Mouse (Mus musculus): ENCODE measurements around the gene Ptpa. TPM values are rescaled to one million over a fixed set of nuclear protein-coding genes. Genes with fewer than 3 reads are reported as not detected.

The Ptpa gene
- total and polyA plus RNA-seq, 2 experiments: 18.3 to 54.3 TPM

DNA sequence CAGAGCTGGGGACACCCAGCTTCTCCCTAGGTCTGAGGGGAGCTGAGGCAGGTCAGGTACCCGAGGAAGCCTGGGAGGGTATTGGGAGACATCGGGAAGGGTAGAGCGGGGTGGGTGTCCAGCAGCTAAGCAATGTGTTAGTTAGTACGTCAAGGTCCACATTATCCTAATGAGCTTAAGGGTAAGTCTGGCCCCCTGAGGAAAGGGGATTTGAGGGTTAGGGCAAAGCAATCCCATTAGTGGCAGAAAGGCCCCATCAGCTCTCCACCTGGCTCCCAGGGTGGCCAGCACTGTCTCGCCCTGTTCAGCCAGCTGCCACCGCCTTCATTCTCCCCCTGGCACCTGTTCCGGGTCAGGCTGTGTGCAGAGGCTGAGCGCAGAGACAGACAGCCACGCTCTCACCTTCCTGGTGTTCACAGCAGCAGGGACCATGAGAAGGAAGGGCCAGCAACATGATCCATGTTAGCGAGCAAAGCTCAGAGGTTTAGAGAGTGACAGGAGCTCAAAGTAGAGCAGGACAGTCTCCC is 17.8 kb upstream of the Ptpa start:
- Histone ChIP-seq H3K4me1 (ENCODE audit: control insufficient read depth, insufficient read depth, low read length) (peaks cover 4% of the 10 kb centered on the region), H3K36me3 (ENCODE audit: control insufficient read depth, insufficient read depth, low read length) (peaks cover under 1% of the 10 kb centered on the region; the same call in 1 of the 2 replicates), H3K27me3 (ENCODE audit: control insufficient read depth, insufficient read depth, low read length) (no peaks in the 10 kb centered on the region), H3K9ac (ENCODE audit: low read depth, low read length) (no peak overlapping the region), H3K27ac (replicated peaks; ENCODE audit: insufficient read depth, low read depth, low read length) (no peak overlapping the region), H3K79me2 (ENCODE audit: control insufficient read depth, insufficient read depth, low read length) (peaks cover 9% of the 10 kb centered on the region; the same call in 1 of the 2 replicates), H3K4me3 (ENCODE audit: insufficient read depth, low read depth, low read length) (no peak overlapping the region)
- no peak for DNase-seq (ENCODE audit: extremely low read depth, low read depth, low spot score)
- no peak for TF ChIP-seq CTCF (IDR thresholded peaks at IDR 0.05; ENCODE audit: low read depth, low read length)
- no peak for TF ChIP-seq POLR2A (IDR thresholded peaks at IDR 0.05; ENCODE audit: extremely low read depth, insufficient read depth, low read length)
- WGBS: 90% methylated on average over 10 of the region's 10 CpGs

DNA sequence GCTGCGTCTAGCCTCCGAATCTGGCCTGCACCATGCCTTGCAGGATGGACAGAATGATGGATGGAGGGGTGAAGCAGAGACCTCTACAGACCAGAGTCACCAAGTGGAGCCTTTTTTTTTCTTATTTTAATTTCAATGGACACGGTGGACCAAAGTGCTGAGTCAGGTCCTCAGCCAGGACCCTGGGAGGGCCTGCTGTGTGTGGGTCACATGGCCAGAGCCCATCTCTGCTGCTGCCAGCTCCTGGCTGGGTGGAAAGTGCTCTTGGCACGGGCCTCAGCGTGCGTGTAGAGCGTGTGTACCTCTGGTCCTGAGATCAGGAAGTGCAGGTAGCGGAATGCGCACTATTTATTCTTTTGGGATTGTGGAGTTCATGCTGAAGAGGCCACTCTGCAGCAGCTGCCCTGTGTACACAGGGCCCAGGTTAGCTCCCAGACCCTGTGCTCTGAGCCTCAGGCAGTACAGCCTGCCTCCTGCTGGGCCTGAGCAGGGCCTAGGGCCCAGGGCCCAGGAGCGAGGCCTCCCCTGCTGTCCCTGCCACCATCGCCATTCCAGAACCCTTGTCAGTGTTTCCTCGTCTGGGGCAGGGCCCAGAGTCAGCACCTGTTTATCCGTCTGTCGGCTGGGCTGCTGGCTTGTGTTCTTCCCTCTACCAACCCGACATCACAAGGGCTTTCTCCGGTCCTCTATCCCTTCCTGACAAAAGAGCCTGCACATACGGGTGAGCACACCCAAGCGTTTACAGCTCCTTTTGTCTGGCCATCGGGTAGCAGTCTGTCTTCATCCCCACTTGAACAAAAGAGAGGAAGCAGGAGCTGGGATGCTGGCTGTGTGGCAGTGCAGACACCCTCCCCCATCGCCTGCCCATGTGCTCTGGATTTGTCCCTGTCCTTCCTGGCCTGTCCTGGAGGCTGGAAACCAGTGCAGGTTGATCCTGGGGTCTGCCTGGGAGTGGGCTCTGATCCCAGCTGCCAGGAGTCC is 16.4 kb upstream of the Ptpa start:
- no peaks in the 10 kb centered on the region for H3K4me1 ChIP-seq (ENCODE audit: control insufficient read depth, insufficient read depth, low read length)
- H3K36me3 ChIP-seq (ENCODE audit: control insufficient read depth, insufficient read depth, low read length): peaks cover 3% of the 10 kb centered on the region; the same call in 1 of the 2 replicates
- peak; percentile 66 for DNase-seq (ENCODE audit: extremely low read depth, low read depth, low spot score)
- WGBS: 63% methylated on average over 20 of the region's 20 CpGs
- no peak overlapping the region for H3K27ac ChIP-seq (replicated peaks; ENCODE audit: insufficient read depth, low read depth, low read length)
- H3K79me2 ChIP-seq (ENCODE audit: control insufficient read depth, insufficient read depth, low read length): no peaks in the 10 kb centered on the region
- no peaks in the 10 kb centered on the region for H3K27me3 ChIP-seq (ENCODE audit: control insufficient read depth, insufficient read depth, low read length)
- H3K9ac ChIP-seq (ENCODE audit: low read depth, low read length): no peak overlapping the region
- TF ChIP-seq CTCF (IDR thresholded peaks at IDR 0.05; ENCODE audit: low read depth, low read length): no peak
- no peak for TF ChIP-seq POLR2A (IDR thresholded peaks at IDR 0.05; ENCODE audit: extremely low read depth, insufficient read depth, low read length)
- H3K4me3 ChIP-seq (ENCODE audit: insufficient read depth, low read depth, low read length): no peak overlapping the region

GRCm38 (mm10) chr2:30401581-30401980 is 14.3 kb upstream of the Ptpa start:
- no peak for TF ChIP-seq CTCF (IDR thresholded peaks at IDR 0.05; ENCODE audit: low read depth, low read length)
- no peak for TF ChIP-seq POLR2A (IDR thresholded peaks at IDR 0.05; ENCODE audit: extremely low read depth, insufficient read depth, low read length)
- no peaks in the 10 kb centered on the region for H3K79me2 ChIP-seq (ENCODE audit: control insufficient read depth, insufficient read depth, low read length)
- H3K9ac ChIP-seq (ENCODE audit: low read depth, low read length): no peak overlapping the region
- H3K4me3 ChIP-seq (ENCODE audit: insufficient read depth, low read depth, low read length): no peak overlapping the region
- no peaks in the 10 kb centered on the region for H3K4me1 ChIP-seq (ENCODE audit: control insufficient read depth, insufficient read depth, low read length)
- H3K36me3 ChIP-seq (ENCODE audit: control insufficient read depth, insufficient read depth, low read length): peaks cover 3% of the 10 kb centered on the region; the same call in 1 of the 2 replicates
- no peak for DNase-seq (ENCODE audit: extremely low read depth, low read depth, low spot score)
- no peaks in the 10 kb centered on the region for H3K27me3 ChIP-seq (ENCODE audit: control insufficient read depth, insufficient read depth, low read length)
- no peak overlapping the region for H3K27ac ChIP-seq (replicated peaks; ENCODE audit: insufficient read depth, low read depth, low read length)
- WGBS: 32% methylated on average over 1 of the region's 1 CpGs

DNA sequence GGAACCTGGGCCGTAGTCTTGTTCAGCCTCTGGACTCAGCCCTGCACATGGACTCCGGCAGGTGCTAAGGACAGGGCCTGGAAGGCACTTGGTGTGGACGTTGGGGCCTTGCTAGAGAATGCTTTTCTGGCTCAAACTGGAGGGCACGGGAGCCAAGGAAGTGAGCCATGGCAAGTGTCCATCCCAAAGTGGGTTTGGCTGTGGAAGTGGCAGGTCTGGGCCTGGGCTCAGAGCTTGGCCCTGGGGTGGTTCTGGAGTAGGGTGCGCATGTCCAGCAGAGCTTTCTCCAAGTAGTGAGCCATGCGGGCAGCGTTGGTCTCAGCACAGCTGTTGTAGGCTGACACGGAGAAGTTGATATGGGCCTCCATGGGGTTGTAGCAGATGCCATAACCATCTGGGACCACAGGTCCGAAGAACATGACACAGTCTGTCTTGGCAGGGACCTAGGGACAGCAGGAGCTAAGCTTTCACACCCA is 13.4 kb upstream of the Ptpa start:
- H3K36me3 ChIP-seq (ENCODE audit: control insufficient read depth, insufficient read depth, low read length): peaks cover 3% of the 10 kb centered on the region; the same call in 1 of the 2 replicates

DNA sequence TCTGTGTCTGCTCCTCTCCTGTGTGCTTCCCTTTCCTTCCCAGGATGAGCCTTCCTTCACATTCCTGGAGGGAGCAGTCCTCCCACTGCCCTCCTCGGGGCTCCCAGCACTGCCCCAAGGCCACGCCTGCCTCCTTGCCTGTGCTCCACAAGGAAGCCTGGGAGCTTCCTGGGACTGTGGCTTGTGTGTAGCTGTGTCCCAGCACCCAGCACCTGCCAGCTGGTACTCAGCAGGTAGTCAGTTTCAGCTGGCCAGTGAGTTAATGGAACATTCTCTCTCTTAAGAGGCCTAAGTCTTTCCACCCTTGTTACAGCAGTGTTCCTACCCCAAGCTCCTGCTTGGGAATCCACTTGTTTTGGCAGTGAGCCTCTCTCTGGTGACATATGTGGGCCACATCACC is 13.0 kb upstream of the Ptpa start:
- TF ChIP-seq CTCF (IDR thresholded peaks at IDR 0.05; ENCODE audit: low read depth, low read length) (no peak), POLR2A (IDR thresholded peaks at IDR 0.05; ENCODE audit: extremely low read depth, insufficient read depth, low read length) (no peak)
- no peak overlapping the region for H3K4me3 ChIP-seq (ENCODE audit: insufficient read depth, low read depth, low read length)
- H3K27ac ChIP-seq (replicated peaks; ENCODE audit: insufficient read depth, low read depth, low read length): no peak overlapping the region
- no peak overlapping the region for H3K9ac ChIP-seq (ENCODE audit: low read depth, low read length)
- H3K36me3 ChIP-seq (ENCODE audit: control insufficient read depth, insufficient read depth, low read length): peaks cover 3% of the 10 kb centered on the region; the same call in 1 of the 2 replicates
- WGBS: 77% methylated on average over 2 of the region's 2 CpGs
- H3K27me3 ChIP-seq (ENCODE audit: control insufficient read depth, insufficient read depth, low read length): no peaks in the 10 kb centered on the region
- no peaks in the 10 kb centered on the region for H3K4me1 ChIP-seq (ENCODE audit: control insufficient read depth, insufficient read depth, low read length)
- DNase-seq (ENCODE audit: extremely low read depth, low read depth, low spot score): no peak
- no peaks in the 10 kb centered on the region for H3K79me2 ChIP-seq (ENCODE audit: control insufficient read depth, insufficient read depth, low read length)

More for the DNA sequence above, 13.4 kb upstream of the Ptpa start:
- DNase-seq (ENCODE audit: extremely low read depth, low read depth, low spot score): no peak
- no peak for TF ChIP-seq CTCF (IDR thresholded peaks at IDR 0.05; ENCODE audit: low read depth, low read length)
- no peak for TF ChIP-seq POLR2A (IDR thresholded peaks at IDR 0.05; ENCODE audit: extremely low read depth, insufficient read depth, low read length)
- WGBS: 82% methylated on average over 9 of the region's 9 CpGs
- H3K27ac ChIP-seq (replicated peaks; ENCODE audit: insufficient read depth, low read depth, low read length): no peak overlapping the region
- no peaks in the 10 kb centered on the region for H3K27me3 ChIP-seq (ENCODE audit: control insufficient read depth, insufficient read depth, low read length)
- no peaks in the 10 kb centered on the region for H3K79me2 ChIP-seq (ENCODE audit: control insufficient read depth, insufficient read depth, low read length)
- no peaks in the 10 kb centered on the region for H3K4me1 ChIP-seq (ENCODE audit: control insufficient read depth, insufficient read depth, low read length)
- H3K4me3 ChIP-seq (ENCODE audit: insufficient read depth, low read depth, low read length): no peak overlapping the region
- H3K9ac ChIP-seq (ENCODE audit: low read depth, low read length): no peak overlapping the region

Data from liver, adult 2 months (tissue).